22 mouse cellular contexts compared by ENCODE assay signal in genomic region chr3:68948918-68949317, GRCm38 (mm10). TPM values are rescaled to one million over a fixed set of nuclear protein-coding genes. Genes with fewer than 3 reads are reported as not detected.
DNase-seq lines count a peak whose midpoint lies in the region; ATAC-seq and TF ChIP-seq lines count a peak whose summit lies in the region.
"Had no signal": no experiment of that assay in that cellular context is flagged by ENCODE, and none has a peak within 500 bp of the region (broad histone marks: within the 10 kb centered on the region; RNA-seq: fewer than 3 reads in every experiment).

No protein-coding gene starts in this region.

- TF ChIP-seq CTCF in hindbrain, postnatal 0 days (IDR thresholded peaks at IDR 0.05; ENCODE audit: low read depth), result no peak
- TF ChIP-seq CTCF in midbrain, postnatal 0 days (IDR thresholded peaks at IDR 0.05), result no peak

- WGBS in embryonic facial prominence, embryonic 11.5 days, result 29% methylated on average over 2 of the region's 2 CpGs
- WGBS in embryonic facial prominence, embryonic 10.5 days, result 43% methylated on average over 2 of the region's 2 CpGs
- 52% methylated on average over 2 of the region's 2 CpGs for WGBS in hindbrain, postnatal 0 days
- 60% methylated on average over 2 of the region's 2 CpGs for WGBS in hindbrain, embryonic 13.5 days
- WGBS in midbrain, postnatal 0 days, result 56% methylated on average over 2 of the region's 2 CpGs
- WGBS in midbrain, embryonic 13.5 days, result 58% methylated on average over 2 of the region's 2 CpGs

- ATAC-seq in embryonic facial prominence, embryonic 11.5 days (replicated peaks; ENCODE audit: insufficient number of reproducible peaks, low FRiP score, low TSS enrichment, low read depth), result peak; percentile 14; the same call in 1 of the 2 replicates
- peak; percentile 67; the same call in 1 of the 2 replicates for ATAC-seq in hindbrain, postnatal 0 days
- ATAC-seq in hindbrain, embryonic 13.5 days (ENCODE audit: low FRiP score), result no peak
- ATAC-seq in midbrain, postnatal 0 days (ENCODE audit: low FRiP score), result no peak
- ATAC-seq in midbrain, embryonic 13.5 days, result no peak
- ATAC-seq: inflammation-experienced regulatory T-cells, adult 6 months; liver, postnatal 0 days; lung, postnatal 0 days had no signal

- no peaks in the 10 kb centered on the region for H3K9me3 ChIP-seq in embryonic facial prominence, embryonic 11.5 days (replicated peaks; ENCODE audit: control insufficient read depth, low read length)
- H3K9me3 ChIP-seq in embryonic facial prominence, embryonic 10.5 days, result no peaks in the 10 kb centered on the region
- H3K9me3 ChIP-seq in hindbrain, postnatal 0 days (ENCODE audit: low read length), result no peaks in the 10 kb centered on the region
- no peaks in the 10 kb centered on the region for H3K9me3 ChIP-seq in hindbrain, embryonic 13.5 days
- H3K9me3 ChIP-seq in midbrain, postnatal 0 days (ENCODE audit: low read length), result no peaks in the 10 kb centered on the region
- H3K9me3 ChIP-seq in midbrain, embryonic 13.5 days, result no peaks in the 10 kb centered on the region
- H3K9me3 ChIP-seq: limb, embryonic 12.5 days; neural tube, embryonic 12.5 days had no signal

- H3K4me1 ChIP-seq in embryonic facial prominence, embryonic 11.5 days (ENCODE audit: control insufficient read depth, insufficient read depth, low read length), result no peaks in the 10 kb centered on the region
- peaks cover 7% of the 10 kb centered on the region for H3K4me1 ChIP-seq in embryonic facial prominence, embryonic 10.5 days
- H3K4me1 ChIP-seq in hindbrain, postnatal 0 days (ENCODE audit: insufficient read depth, low read length), result no peaks in the 10 kb centered on the region
- 0 out of 2 replicates have a peak, but pooled peaks cover 2% of the 10 kb centered on the region for H3K4me1 ChIP-seq in hindbrain, embryonic 13.5 days (replicated peaks)
- H3K4me1 ChIP-seq in midbrain, postnatal 0 days (ENCODE audit: insufficient read depth, low read length), result no peaks in the 10 kb centered on the region
- no peaks in the 10 kb centered on the region for H3K4me1 ChIP-seq in midbrain, embryonic 13.5 days (replicated peaks)
- H3K4me1 ChIP-seq: limb, embryonic 12.5 days; neural tube, embryonic 12.5 days had no signal

- H3K4me2 ChIP-seq in embryonic facial prominence, embryonic 11.5 days (ENCODE audit: low read depth, low read length), result no peak overlapping the region
- H3K4me2 ChIP-seq in hindbrain, postnatal 0 days (ENCODE audit: low read depth, low read length), result no peak overlapping the region
- no peak overlapping the region for H3K4me2 ChIP-seq in hindbrain, embryonic 13.5 days
- H3K4me2 ChIP-seq in midbrain, postnatal 0 days (ENCODE audit: low read depth, low read length, poor library complexity, severe bottlenecking), result no peak overlapping the region
- no peak overlapping the region for H3K4me2 ChIP-seq in midbrain, embryonic 13.5 days (replicated peaks)
- H3K4me2 ChIP-seq: limb, embryonic 12.5 days; liver, embryonic 11.5 days; neural tube, embryonic 12.5 days had no signal

- H3K27me3 ChIP-seq in embryonic facial prominence, embryonic 11.5 days (ENCODE audit: control insufficient read depth, insufficient read depth, low read length), result no peaks in the 10 kb centered on the region
- no peaks in the 10 kb centered on the region for H3K27me3 ChIP-seq in embryonic facial prominence, embryonic 10.5 days (replicated peaks; ENCODE audit: low read depth, poor library complexity, severe bottlenecking)
- no peaks in the 10 kb centered on the region for H3K27me3 ChIP-seq in hindbrain, postnatal 0 days (ENCODE audit: insufficient read depth, low read length)
- no peaks in the 10 kb centered on the region for H3K27me3 ChIP-seq in hindbrain, embryonic 13.5 days
- H3K27me3 ChIP-seq in midbrain, postnatal 0 days (ENCODE audit: insufficient read depth, low read length), result no peaks in the 10 kb centered on the region
- no peaks in the 10 kb centered on the region for H3K27me3 ChIP-seq in midbrain, embryonic 13.5 days
- H3K27me3 ChIP-seq: limb, embryonic 12.5 days; neural tube, embryonic 12.5 days had no signal

- no peak overlapping the region for H3K27ac ChIP-seq in embryonic facial prominence, embryonic 11.5 days (replicated peaks; ENCODE audit: low read depth, low read length)
- H3K27ac ChIP-seq in embryonic facial prominence, embryonic 10.5 days (replicated peaks), result no peak overlapping the region
- no peak overlapping the region for H3K27ac ChIP-seq in hindbrain, postnatal 0 days
- no peak overlapping the region for H3K27ac ChIP-seq in hindbrain, embryonic 13.5 days
- no peak overlapping the region for H3K27ac ChIP-seq in midbrain, postnatal 0 days (ENCODE audit: low read depth, low read length)
- no peak overlapping the region for H3K27ac ChIP-seq in midbrain, embryonic 13.5 days
- H3K27ac ChIP-seq: limb, embryonic 12.5 days; macrophage; neural tube, embryonic 12.5 days had no signal

- H3K9ac ChIP-seq in embryonic facial prominence, embryonic 11.5 days (replicated peaks; ENCODE audit: low read length), result no peak overlapping the region
- no peak overlapping the region for H3K9ac ChIP-seq in hindbrain, postnatal 0 days (replicated peaks; ENCODE audit: low read length)
- no peak overlapping the region for H3K9ac ChIP-seq in hindbrain, embryonic 13.5 days
- H3K9ac ChIP-seq in midbrain, postnatal 0 days (replicated peaks; ENCODE audit: low read length, poor library complexity, severe bottlenecking), result no peak overlapping the region
- no peak overlapping the region for H3K9ac ChIP-seq in midbrain, embryonic 13.5 days (replicated peaks)
- H3K9ac ChIP-seq: limb, embryonic 12.5 days; liver, postnatal 0 days; neural tube, embryonic 12.5 days had no signal

- peak; percentile 9 for DNase-seq in embryonic facial prominence, embryonic 11.5 days (ENCODE audit: low spot score)
- DNase-seq in embryonic facial prominence, embryonic 10.5 days (ENCODE audit: low spot score), result no peak
- peak; percentile 53 for DNase-seq in hindbrain, postnatal 0 days (ENCODE audit: low spot score)
- DNase-seq in midbrain, postnatal 0 days (ENCODE audit: low spot score), result peak; percentile 51
- DNase-seq in ovary, postnatal 10 days (ENCODE audit: low spot score), result no peak
- DNase-seq: adrenal gland, postnatal 10 days; cerebellum, adult 9-11 months; heart, postnatal 4 days; kidney, adult 2 months; kidney, postnatal 10 days; liver, postnatal 0 days; right cerebral cortex, adult 18-20 months; right cerebral cortex, postnatal 4 days; thymus, postnatal 25 days had no signal

- no peaks in the 10 kb centered on the region for H3K36me3 ChIP-seq in embryonic facial prominence, embryonic 11.5 days (replicated peaks; ENCODE audit: control insufficient read depth, insufficient read depth, low read depth, low read length)
- H3K36me3 ChIP-seq in embryonic facial prominence, embryonic 10.5 days (replicated peaks), result peaks cover 28% of the 10 kb centered on the region
- 0 out of 2 replicates have a peak, but pooled peaks cover 4% of the 10 kb centered on the region for H3K36me3 ChIP-seq in hindbrain, postnatal 0 days (ENCODE audit: insufficient read depth, low read length)
- H3K36me3 ChIP-seq in hindbrain, embryonic 13.5 days, result no peaks in the 10 kb centered on the region
- H3K36me3 ChIP-seq in midbrain, postnatal 0 days (ENCODE audit: insufficient read depth, low read length), result no peaks in the 10 kb centered on the region
- H3K36me3 ChIP-seq in midbrain, embryonic 13.5 days, result no peaks in the 10 kb centered on the region

- H3K4me3 ChIP-seq in embryonic facial prominence, embryonic 11.5 days (ENCODE audit: low read depth, low read length), result no peak overlapping the region
- no peak overlapping the region for H3K4me3 ChIP-seq in embryonic facial prominence, embryonic 10.5 days
- H3K4me3 ChIP-seq in hindbrain, postnatal 0 days (ENCODE audit: low read length), result no peak overlapping the region
- H3K4me3 ChIP-seq in hindbrain, embryonic 13.5 days, result no peak overlapping the region
- no peak overlapping the region for H3K4me3 ChIP-seq in midbrain, postnatal 0 days (ENCODE audit: low read depth, low read length)
- no peak overlapping the region for H3K4me3 ChIP-seq in midbrain, embryonic 13.5 days (replicated peaks)
- H3K4me3 ChIP-seq: limb, embryonic 12.5 days; neural tube, embryonic 12.5 days had no signal

RNA-seq across cellular contexts. Expression of gene Ift80, which starts 55.5 kb away (rescaled TPM):
- 22.4 and 24.8 TPM in 2 replicates for polyA plus RNA-seq in embryonic facial prominence, embryonic 11.5 days (2014; fragmentation: Nextera tagmentation; extraction: Ambion mirVana)
- 18.1 and 18.3 TPM in 2 replicates for polyA plus RNA-seq in embryonic facial prominence, embryonic 10.5 days (2016; fragmentation: Nextera tagmentation; extraction: Ambion mirVana)
- total RNA-seq in hindbrain, postnatal 0 days (2014; rRNA removed), result 6.9 and 7.7 TPM in 2 replicates
- 5.3 and 6.5 TPM in 2 replicates for polyA plus RNA-seq in hindbrain, postnatal 0 days (2015; fragmentation: Nextera tagmentation; extraction: Ambion mirVana)
- 9.0 and 9.8 TPM in 2 replicates for polyA plus RNA-seq in hindbrain, embryonic 13.5 days (2015; fragmentation: Nextera tagmentation; extraction: Ambion mirVana)
- 9.0 and 10.4 TPM in 2 replicates for total RNA-seq in midbrain, postnatal 0 days (2014; rRNA removed)
- polyA plus RNA-seq in midbrain, postnatal 0 days (2015; fragmentation: Nextera tagmentation; extraction: Ambion mirVana), result 3.7 and 3.8 TPM in 2 replicates
- 10.0 and 11.4 TPM in 2 replicates for polyA plus RNA-seq in midbrain, embryonic 13.5 days (2015; fragmentation: Nextera tagmentation; extraction: Ambion mirVana)

RNA-seq across cellular contexts. Expression of gene Smc4, which starts 55.6 kb away (rescaled TPM):
- 196 and 226 TPM in 2 replicates for polyA plus RNA-seq in embryonic facial prominence, embryonic 11.5 days (2014; fragmentation: Nextera tagmentation; extraction: Ambion mirVana)
- polyA plus RNA-seq in embryonic facial prominence, embryonic 10.5 days (2016; fragmentation: Nextera tagmentation; extraction: Ambion mirVana), result 166 and 187 TPM in 2 replicates
- total RNA-seq in hindbrain, postnatal 0 days (2014; rRNA removed), result 7.2 and 12.5 TPM in 2 replicates
- polyA plus RNA-seq in hindbrain, postnatal 0 days (2015; fragmentation: Nextera tagmentation; extraction: Ambion mirVana), result 34.6 and 45.7 TPM in 2 replicates
- polyA plus RNA-seq in hindbrain, embryonic 13.5 days (2015; fragmentation: Nextera tagmentation; extraction: Ambion mirVana), result 54.3 and 59.8 TPM in 2 replicates
- 7.4 and 16.5 TPM in 2 replicates for total RNA-seq in midbrain, postnatal 0 days (2014; rRNA removed)
- 14.4 and 18.1 TPM in 2 replicates for polyA plus RNA-seq in midbrain, postnatal 0 days (2015; fragmentation: Nextera tagmentation; extraction: Ambion mirVana)
- 91.4 and 94.1 TPM in 2 replicates for polyA plus RNA-seq in midbrain, embryonic 13.5 days (2015; fragmentation: Nextera tagmentation; extraction: Ambion mirVana)

Comparison
In these comparisons a context has a peak if more than half of its experiments do, and no peak if none do; other contexts are left out.
1. ATAC-seq: peak in embryonic facial prominence, embryonic 11.5 days (single experiment) and hindbrain, postnatal 0 days (single experiment); none in hindbrain, embryonic 13.5 days (single experiment), midbrain, postnatal 0 days (single experiment) and midbrain, embryonic 13.5 days (single experiment).
2. DNase-seq: peak in embryonic facial prominence, embryonic 11.5 days (single experiment), hindbrain, postnatal 0 days (single experiment) and midbrain, postnatal 0 days (single experiment); none in embryonic facial prominence, embryonic 10.5 days (single experiment) and ovary, postnatal 10 days (single experiment).